Comparison of ENCODE assay signal across 8 mouse cellular contexts in genomic region chr17:79895911-79896423, GRCm38 (mm10). TPM values are rescaled to one million over a fixed set of nuclear protein-coding genes. Genes with fewer than 3 reads are reported as not detected.
DNase-seq lines count a peak whose midpoint lies in the region; ATAC-seq lines count a peak whose summit lies in the region.

TSS of gene Atl2 (minus strand) at chr17:79896123.

- H3K9ac ChIP-seq in hindbrain, embryonic 13.5 days: peak within 1 kb of the TSS; percentile 95

- peak within 1 kb of the TSS; percentile 97 for H3K4me3 ChIP-seq in hindbrain, embryonic 13.5 days

- peak; percentile 92 for ATAC-seq in hindbrain, embryonic 13.5 days (ENCODE audit: low FRiP score)

- peaks cover 17% of the 10 kb centered on the region for H3K27me3 ChIP-seq in hindbrain, embryonic 13.5 days

- no peaks in the 10 kb centered on the region for H3K9me3 ChIP-seq in hindbrain, embryonic 13.5 days

- no peaks in the 10 kb centered on the region for H3K36me3 ChIP-seq in hindbrain, embryonic 13.5 days

- DNase-seq in NIH3T3 (ENCODE audit: low read depth): peak; percentile 97
- peak; percentile 95 to 96 for DNase-seq in cerebellum, postnatal 10 days
- peak; percentile 86 to 89 for DNase-seq in frontal cortex, postnatal 14 days (ENCODE audit: low spot score in 2 of 2)
- DNase-seq in layer of hippocampus, postnatal 25 days (ENCODE audit: extremely low spot score in 1 of 2, low spot score in 1 of 2): peak; percentile 84 to 86
- peak; percentile 96 for DNase-seq in lung, postnatal 25 days (ENCODE audit: low spot score)
- peak; percentile 96 for DNase-seq in retina, embryonic 14.5 days (ENCODE audit: low spot score)
- peak; percentile 99 for DNase-seq in thymus, postnatal 4 days

- H3K4me1 ChIP-seq in hindbrain, embryonic 13.5 days (replicated peaks): peaks cover 29% of the 10 kb centered on the region

- WGBS in hindbrain, embryonic 13.5 days: under 1% methylated on average over 51 of the region's 51 CpGs

- peak within 1 kb of the TSS; percentile 95 for H3K27ac ChIP-seq in hindbrain, embryonic 13.5 days

- H3K4me2 ChIP-seq in hindbrain, embryonic 13.5 days: peak within 1 kb of the TSS; percentile 83

RNA-seq across cellular contexts. Expression of gene Atl2, which starts in this region (rescaled TPM):
- 34.2 and 35.4 TPM in 2 replicates for polyA plus RNA-seq in hindbrain, embryonic 13.5 days (2015; fragmentation: Nextera tagmentation; extraction: Ambion mirVana)
- 10 to 100 TPM; 52.3 to 55.4 TPM for total RNA-seq in layer of hippocampus, postnatal 25 days (2021)

Comparison
In these comparisons a context has a peak if more than half of its experiments do, and no peak if none do; other contexts are left out.
1. Peak in every context shown above with its lines: DNase-seq, ATAC-seq, H3K4me3 ChIP-seq and H3K27ac ChIP-seq.